Mouse (Mus musculus) adrenal gland, postnatal 4 days (tissue): ENCODE results near the gene Prr14l. TPM values are rescaled to one million over a fixed set of nuclear protein-coding genes. Genes with fewer than 3 reads are reported as not detected.
"Not testable (repeated sequence)": the region's sequence is repeated elsewhere in the genome, so short reads cannot be mapped to it uniquely, and the experiment has no call there.

Experiments
- DNase-seq, 2 experiments: peaks; one replicate each; pipeline ENCODE4 v3.0.0; 2021 to 2022; ENCODE audit warnings: low spot score in 2 of 2, mixed read lengths in 2 of 2
- long read RNA-seq, 2 experiments: library from polyadenylated mRNA; stranded (forward); transcript quantifications; one replicate each; pipeline ENCODE4 v2.0.0; 2021
- total RNA-seq, 2 experiments: library from RNA; stranded (reverse); gene quantifications; 2 replicates each; pipeline ENCODE4 v1.2.3; 2021

Prr14l gene
- 10 to 100 TPM; 32.9 to 36.4 TPM for total RNA-seq
- long read RNA-seq, experiment 1, partial matches to known transcripts = 0 of 6 reads
- long read RNA-seq, experiment 1, other reads (novel, unspliced or antisense) = 6 of 6 reads
- long read RNA-seq, experiment 2, partial matches to known transcripts = 2 of 16 reads
- long read RNA-seq, experiment 2, other reads (novel, unspliced or antisense) = 14 of 16 reads

DNA sequence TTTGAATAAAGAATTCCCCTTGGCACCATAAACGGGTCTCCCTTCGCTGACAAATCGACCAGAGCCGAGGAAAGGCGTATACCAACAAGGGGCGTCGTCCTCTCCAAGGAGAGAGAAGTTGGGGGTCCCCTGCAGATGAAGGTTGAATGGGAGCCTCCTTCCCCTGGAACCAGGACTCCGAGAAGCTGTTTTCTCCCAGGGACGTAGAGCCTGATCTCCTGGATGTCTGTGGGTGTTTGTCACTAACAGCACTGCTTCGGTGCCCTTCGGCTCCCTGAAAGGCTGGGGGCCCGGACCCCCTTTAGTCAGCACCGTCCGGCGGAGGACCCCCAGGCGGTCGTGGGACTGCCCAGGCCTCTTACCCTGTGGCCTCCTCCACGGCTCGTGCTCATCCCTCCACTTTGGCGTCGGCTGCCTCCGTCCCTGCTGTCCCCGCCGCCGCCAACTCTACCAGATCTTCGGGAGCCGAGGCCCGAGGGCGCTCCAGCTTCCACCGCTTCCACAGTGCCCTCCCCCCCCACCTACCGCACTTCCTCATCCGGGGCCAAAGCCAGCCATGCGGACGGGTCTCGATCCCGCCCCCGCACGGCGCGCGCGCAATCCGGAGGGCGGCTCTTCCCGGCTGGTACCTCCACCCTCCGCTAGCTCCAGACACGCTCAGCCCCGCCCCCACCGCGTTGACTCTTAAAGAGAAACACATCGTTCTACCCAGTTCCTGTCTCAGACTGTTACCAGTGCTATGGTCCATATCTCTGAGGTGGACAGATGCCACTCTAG, at the start of gene Prr14l:
Gene Prr14l (minus strand): TSS at position 526 of the 777 bp plus-strand sequence.
- DNase-seq = peak; percentile 97 to 98

DNA sequence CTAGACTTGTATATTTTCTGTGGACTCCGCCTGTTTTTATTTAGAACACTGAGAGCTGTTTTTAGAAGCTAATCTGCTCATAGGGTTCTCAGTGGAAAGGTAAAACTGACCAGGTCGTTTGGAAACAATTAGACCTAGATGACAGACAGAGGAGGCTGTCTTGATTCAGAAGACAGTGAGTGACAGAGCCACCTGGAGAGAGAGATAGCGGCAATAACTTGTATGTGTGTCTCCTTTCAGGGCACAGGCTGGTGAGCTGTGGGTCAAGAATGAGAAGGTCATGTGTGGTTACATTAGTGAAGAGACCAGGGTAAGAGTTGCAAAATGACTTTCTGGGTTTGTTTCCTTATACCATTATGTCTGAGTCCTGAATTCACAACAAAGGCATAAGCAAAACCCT, 32.7 kb upstream of the Prr14l start:
- no peak for DNase-seq

DNA sequence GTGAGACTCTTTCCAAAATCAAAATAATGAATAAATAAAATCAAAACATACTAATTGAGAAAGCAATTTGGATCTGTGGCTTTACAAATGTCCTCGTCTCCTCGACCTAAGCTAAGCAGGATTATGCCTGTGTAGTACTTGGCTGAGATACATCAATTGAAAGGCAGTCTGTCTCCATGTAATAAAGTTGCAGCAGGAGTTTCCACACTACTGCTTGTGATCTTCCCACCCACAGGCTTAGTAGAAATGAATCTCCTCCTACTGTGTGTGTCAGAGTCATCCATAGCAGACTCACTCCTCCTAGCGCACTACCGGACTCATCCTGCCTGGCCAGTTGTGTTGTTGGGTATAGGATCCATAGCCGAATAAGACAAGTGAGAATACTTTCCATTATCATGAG, 18.3 kb upstream of the Prr14l start:
- no peak for DNase-seq

GRCm38 (mm10) chr5:32869389-32870024, 15.5 kb upstream of the Prr14l start:
- no peak for DNase-seq

DNA sequence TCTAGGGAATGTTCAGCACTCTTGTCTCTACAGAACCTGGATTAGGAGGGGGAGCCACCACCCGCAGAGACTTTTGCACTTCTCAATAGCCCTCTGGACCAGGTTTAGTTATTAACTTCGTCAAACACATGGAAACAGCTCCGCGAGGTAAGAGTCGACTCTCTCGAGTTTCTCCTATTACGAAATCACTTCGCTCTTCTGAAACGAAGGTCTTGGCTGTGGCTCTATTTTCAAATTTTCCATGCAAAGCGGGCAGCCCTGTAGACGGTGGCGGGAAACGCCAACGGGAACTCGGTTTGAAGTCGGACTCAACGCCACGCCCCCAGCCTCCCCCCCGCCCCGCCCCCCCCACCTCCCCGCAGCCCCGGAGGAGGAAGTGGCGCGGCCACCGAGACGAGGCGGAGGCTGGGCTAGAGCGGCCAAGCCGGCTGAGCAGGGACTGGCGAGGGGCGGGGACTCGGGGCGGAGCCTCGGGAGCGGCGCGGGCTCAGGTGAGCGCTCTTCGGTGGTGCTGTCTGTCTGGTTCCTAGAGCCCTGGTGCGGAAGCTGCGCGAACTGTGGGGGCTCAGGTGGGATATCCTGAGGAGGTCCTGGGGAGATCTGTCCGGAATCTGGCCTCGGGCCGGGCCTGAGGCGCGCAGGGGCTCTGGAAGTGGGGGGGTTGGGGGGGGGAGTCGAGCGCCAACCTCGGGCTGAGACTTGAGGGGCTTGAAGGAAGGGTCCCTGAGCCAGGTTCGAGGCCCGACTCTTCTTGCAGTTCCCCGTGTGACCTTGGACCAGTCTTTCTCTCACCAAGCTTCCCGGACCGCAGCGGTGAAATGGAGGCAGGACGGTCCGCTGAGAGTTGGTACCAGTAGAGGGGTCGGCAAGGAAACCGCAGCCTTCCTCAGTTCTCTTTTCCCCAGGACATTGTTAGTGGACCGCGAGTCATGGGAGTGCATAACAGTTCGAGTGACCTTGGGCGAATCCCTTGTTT, 9.5 kb upstream of the Prr14l start, which contains the start of gene Depdc5:
Gene Depdc5 (plus strand): TSS at position 449 of the 976 bp plus-strand sequence.
- peak; percentile 77 to 90 for DNase-seq

DNA sequence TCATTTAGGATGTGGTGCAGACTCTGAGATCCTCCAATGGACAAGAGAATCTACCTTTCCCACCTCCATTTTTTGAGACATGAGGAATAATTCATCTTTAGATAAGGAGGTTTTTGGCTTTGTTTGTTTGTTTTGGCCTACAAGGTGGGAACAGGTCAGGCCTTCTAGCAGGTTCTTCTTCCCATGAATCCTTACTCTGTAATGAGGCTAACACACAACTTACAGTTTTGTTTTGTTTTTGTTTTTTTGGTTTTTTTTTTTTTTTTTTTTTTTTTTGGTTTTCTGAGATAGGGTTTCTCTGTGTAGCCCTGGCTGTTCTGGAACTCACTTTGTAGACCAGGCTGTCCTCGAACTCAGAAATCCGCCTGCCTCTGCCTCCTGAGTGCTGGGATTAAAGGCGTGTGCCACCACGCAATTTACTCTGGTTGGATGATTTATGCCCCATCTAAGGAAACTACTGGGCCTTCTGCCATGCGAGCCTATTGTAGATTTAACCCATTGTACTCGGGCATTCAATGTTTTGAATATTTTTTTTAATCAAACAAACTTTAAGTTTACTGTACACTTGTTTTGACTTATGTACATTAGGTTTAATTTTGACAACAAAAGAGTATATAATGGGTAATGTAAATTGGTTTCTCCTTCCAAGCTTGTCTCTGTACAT, 8.5 kb upstream of the Prr14l start:
- no peak for DNase-seq

DNA sequence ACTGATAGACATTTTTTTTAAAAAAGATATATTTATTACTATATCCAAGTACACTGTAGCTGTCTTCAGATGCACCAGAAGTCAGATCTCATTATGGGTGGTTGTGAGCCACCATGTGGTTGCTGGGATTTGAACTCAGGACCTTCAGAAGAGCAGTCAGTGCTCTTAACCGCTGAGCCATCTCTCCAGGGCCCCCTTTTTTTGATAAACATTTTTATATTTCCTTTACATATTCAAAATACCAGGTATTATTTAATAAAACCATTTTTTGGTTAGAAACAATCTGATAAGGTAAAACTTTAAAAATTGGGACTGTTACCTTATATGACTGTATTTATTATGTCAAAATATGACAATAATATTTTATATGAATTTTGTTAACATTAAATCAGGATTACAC, 7.0 kb upstream of the Prr14l start:
- no peak for DNase-seq

- DNase-seq = no peak
These were observed 3.7 kb upstream of the Prr14l start for GRCm38 (mm10) chr5:32857781-32858220.

DNA sequence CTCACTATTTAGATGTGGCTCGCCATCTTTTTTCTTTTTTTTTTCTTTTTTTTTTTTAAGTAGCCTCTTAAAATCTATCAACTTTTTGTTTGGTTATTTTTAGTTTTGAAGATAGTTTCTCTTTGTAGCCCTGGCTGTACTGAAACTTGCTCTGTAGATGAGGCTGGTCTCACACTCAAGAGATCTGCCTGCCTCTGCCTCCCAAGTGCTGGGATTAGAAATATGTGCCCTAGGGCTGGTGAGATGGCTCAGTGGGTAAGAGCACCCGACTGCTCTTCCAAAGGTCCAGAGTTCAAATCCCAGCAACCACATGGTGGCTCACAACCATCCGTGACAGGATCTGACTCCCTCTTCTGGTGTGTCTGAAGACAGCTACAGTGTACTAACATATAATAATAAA, 1.2 kb upstream of the Prr14l start:
- DNase-seq = not testable (repeated sequence)

- no peak for DNase-seq
These were observed 762 bp upstream of the Prr14l start for GRCm38 (mm10) chr5:32854818-32855217.

- no peak for DNase-seq
These were observed 2.0 kb downstream of the Prr14l start for GRCm38 (mm10) chr5:32852026-32852425.

GRCm38 (mm10) chr5:32849580-32849979, 4.5 kb downstream of the Prr14l start:
- DNase-seq = not testable (repeated sequence)

DNA sequence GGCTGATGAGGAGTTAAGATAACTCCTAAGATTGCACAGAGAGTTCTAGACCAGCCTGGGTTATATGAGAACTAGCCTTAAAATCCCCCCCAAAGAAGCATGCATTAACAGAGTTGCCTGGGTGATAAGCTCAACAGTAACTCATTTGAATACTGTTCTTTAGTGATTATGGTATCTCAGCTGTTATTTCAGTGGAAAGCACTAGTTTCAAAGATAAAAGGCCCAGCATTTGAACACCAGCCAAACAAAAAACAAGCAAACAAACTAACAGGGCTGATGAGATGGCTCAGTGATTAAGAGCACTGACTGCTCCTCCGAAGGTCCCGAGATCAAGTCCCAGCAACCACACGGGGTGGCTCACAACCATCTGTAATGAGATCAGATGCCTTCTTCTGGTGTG, 4.9 kb downstream of the Prr14l start:
- no peak for DNase-seq

GRCm38 (mm10) chr5:32840029-32840428, 14.0 kb downstream of the Prr14l start:
- DNase-seq = no peak

GRCm38 (mm10) chr5:32836976-32837375, 17.1 kb downstream of the Prr14l start:
- no peak for DNase-seq

- DNase-seq = no peak
These were observed 19.6 kb downstream of the Prr14l start for GRCm38 (mm10) chr5:32834497-32834896.

GRCm38 (mm10) chr5:32830054-32830453, 24.0 kb downstream of the Prr14l start:
- DNase-seq = no peak

GRCm38 (mm10) chr5:32828766-32829165, 25.3 kb downstream of the Prr14l start:
- DNase-seq = not testable (repeated sequence)

GRCm38 (mm10) chr5:32827009-32827408, 27.0 kb downstream of the Prr14l start, which contains the start of gene Gm20671:
TSS of gene Gm20671 (minus strand) at chr5:32827109.
- DNase-seq = no peak

DNA sequence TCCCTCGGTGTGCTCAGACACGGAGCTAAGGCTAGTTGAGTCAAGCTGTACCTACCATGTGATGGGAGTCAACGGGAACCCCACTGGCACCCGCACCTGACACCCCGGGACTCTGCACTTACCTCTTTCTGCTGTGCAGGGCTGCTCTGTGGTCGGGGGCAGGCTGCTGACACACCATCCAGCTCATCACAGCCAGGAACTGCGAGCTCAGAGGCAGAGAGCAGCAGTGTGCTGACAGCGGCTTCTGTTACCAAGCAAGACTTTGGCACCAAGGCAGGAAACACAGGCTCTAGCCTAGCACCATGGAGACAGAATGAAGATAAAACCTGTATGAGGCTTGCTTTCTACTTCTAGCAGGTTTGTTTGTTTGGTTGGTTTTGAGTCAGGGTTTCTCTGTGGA, 33.6 kb downstream of the Prr14l start:
- DNase-seq = no peak
